ENCODE assay signal across 22 mouse cellular contexts in the genomic region with DNA sequence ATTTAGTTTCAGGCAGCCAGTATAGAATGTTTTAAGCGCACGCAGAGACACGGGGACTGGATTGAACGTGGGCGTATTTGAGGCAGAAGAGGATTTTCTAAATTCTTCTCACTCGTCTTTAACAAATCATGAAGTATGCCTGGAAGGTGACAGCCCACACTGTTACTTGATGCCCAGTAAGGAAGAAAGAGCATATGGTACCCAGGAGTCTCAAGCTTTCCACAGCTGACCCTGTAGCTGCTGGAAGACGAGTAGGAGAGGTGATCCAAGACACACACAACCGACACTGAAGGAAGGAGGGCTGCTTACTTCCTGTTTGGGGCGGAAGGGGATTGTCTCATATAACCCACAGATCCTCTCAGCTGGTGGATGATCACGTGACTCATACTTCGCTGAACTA. TPM values are rescaled to one million over a fixed set of nuclear protein-coding genes. Genes with fewer than 3 reads are reported as not detected.
DNase-seq lines count a peak whose midpoint lies in the region; TF ChIP-seq lines count a peak whose summit lies in the region.
"Had no signal": no experiment of that assay in that cellular context is flagged by ENCODE, and none has a peak within 500 bp of the region (broad histone marks: within the 10 kb centered on the region; RNA-seq: fewer than 3 reads in every experiment).

No protein-coding gene starts in this region.

- H3K79me2 ChIP-seq in CH12.LX (replicated peaks; ENCODE audit: control insufficient read depth, extremely low read depth, insufficient read depth, poor library complexity, severe bottlenecking) (no peaks in the 10 kb centered on the region), myocyte (ENCODE audit: control insufficient read depth, insufficient read depth) (no peaks in the 10 kb centered on the region)

- no peak for TF ChIP-seq RAD21 in CH12.LX (IDR thresholded peaks at IDR 0.05; ENCODE audit: low read depth, low read length)

- H3K27me3 ChIP-seq in CH12.LX (replicated peaks) = no peaks in the 10 kb centered on the region
- no peaks in the 10 kb centered on the region for H3K27me3 ChIP-seq in myocyte (ENCODE audit: control insufficient read depth, insufficient read depth, insufficient read length)
- no peaks in the 10 kb centered on the region for H3K27me3 ChIP-seq in limb, embryonic 10.5 days (ENCODE audit: low read depth, poor library complexity, severe bottlenecking)
- H3K27me3 ChIP-seq: limb, embryonic 12.5 days; liver, embryonic 13.5 days; lung, embryonic 15.5 days; midbrain, embryonic 13.5 days; neural tube, embryonic 15.5 days had no signal

- peaks cover 6% of the 10 kb centered on the region for H3K9me3 ChIP-seq in CH12.LX (replicated peaks; ENCODE audit: low read length)
- H3K9me3 ChIP-seq in limb, embryonic 10.5 days (replicated peaks) = no peaks in the 10 kb centered on the region
- H3K9me3 ChIP-seq: limb, embryonic 12.5 days; lung, embryonic 15.5 days; midbrain, embryonic 13.5 days; neural tube, embryonic 15.5 days had no signal

- H3K4me1 ChIP-seq in CH12.LX (ENCODE audit: control insufficient read depth in 1 of 2, insufficient read depth in 2 of 2) = peaks cover 0 to 7% of the 10 kb centered on the region in 2 experiments; a peak in 3 of 4 replicates
- H3K4me1 ChIP-seq in limb, embryonic 10.5 days = no peaks in the 10 kb centered on the region
- H3K4me1 ChIP-seq: limb, embryonic 12.5 days; liver, embryonic 13.5 days; lung, embryonic 15.5 days; neural tube, embryonic 15.5 days had no signal

- dilution Hi-C loops in CH12.LX (cut with MboI; ENCODE audit: extremely low pct_ligation_motif_present, extremely low pct_unique_long_range_greater_than_20kb, low sequenced_read_pairs) = no loop called here

- no peak overlapping the region for H3K9ac ChIP-seq in CH12.LX (ENCODE audit: insufficient read depth, low read depth)
- H3K9ac ChIP-seq: hindbrain, embryonic 14.5 days; limb, embryonic 12.5 days; liver, embryonic 13.5 days; lung, embryonic 15.5 days; midbrain, embryonic 13.5 days; neural tube, embryonic 15.5 days had no signal

- no peak overlapping the region for H3ac ChIP-seq in myocyte (ENCODE audit: control insufficient read depth, insufficient read length)

- H3K4me3 ChIP-seq in CH12.LX (replicated peaks in 1 of 3; ENCODE audit: low read depth in 2 of 3, low read length in 2 of 3, poor library complexity in 1 of 3) (no peak overlapping the region), myocyte (no peak overlapping the region)
- no peak overlapping the region for H3K4me3 ChIP-seq in limb, embryonic 10.5 days
- H3K4me3 ChIP-seq: embryonic facial prominence, embryonic 10.5 days; erythroblast, embryonic 14.5 days; limb, embryonic 12.5 days; liver, embryonic 13.5 days; lung, embryonic 15.5 days; midbrain, embryonic 13.5 days; neural tube, embryonic 15.5 days had no signal

- WGBS in limb, embryonic 10.5 days = 88% methylated on average over 11 of the region's 11 CpGs

- H3K36me3 ChIP-seq in CH12.LX (replicated peaks in 1 of 2; ENCODE audit: control insufficient read depth in 1 of 2, insufficient read depth in 1 of 2, low read length in 1 of 2) (no peaks in the 10 kb centered on the region), myocyte (ENCODE audit: control insufficient read depth, insufficient read depth) (no peaks in the 10 kb centered on the region)
- H3K36me3 ChIP-seq in limb, embryonic 10.5 days = no peaks in the 10 kb centered on the region
- H3K36me3 ChIP-seq: embryonic facial prominence, embryonic 10.5 days; limb, embryonic 12.5 days; liver, embryonic 13.5 days; lung, embryonic 15.5 days; midbrain, embryonic 13.5 days; neural tube, embryonic 15.5 days had no signal

- TF ChIP-seq POLR2A in CH12.LX (IDR thresholded peaks at IDR 0.05; ENCODE audit: low read depth, low read length) (no peak), myocyte (IDR thresholded peaks at IDR 0.05; ENCODE audit: insufficient read length, low read depth) (no peak)

- no peak overlapping the region for H3K4me2 ChIP-seq in CH12.LX (ENCODE audit: insufficient read depth, low read depth, poor library complexity, severe bottlenecking)
- no peak overlapping the region for H3K4me2 ChIP-seq in myocyte (ENCODE audit: low read depth)
- H3K4me2 ChIP-seq: heart, embryonic 11.5 days; hindbrain, embryonic 14.5 days; limb, embryonic 12.5 days; liver, embryonic 13.5 days; lung, embryonic 15.5 days; midbrain, embryonic 13.5 days; neural tube, embryonic 15.5 days had no signal

- no peak overlapping the region for H3K27ac ChIP-seq in CH12.LX (ENCODE audit: insufficient read depth, low read depth)
- H3K27ac ChIP-seq in limb, embryonic 10.5 days = no peak overlapping the region
- H3K27ac ChIP-seq: embryonic facial prominence, embryonic 10.5 days; hindbrain, embryonic 14.5 days; kidney, postnatal 0 days; limb, embryonic 12.5 days; liver, embryonic 13.5 days; lung, embryonic 15.5 days; midbrain, embryonic 13.5 days; neural tube, embryonic 15.5 days had no signal

- TF ChIP-seq CTCF in CH12.LX (conservative IDR thresholded peaks at IDR 0.05 in 1 of 2, IDR thresholded peaks at IDR 0.05 in 1 of 2; ENCODE audit: low read depth in 2 of 2, low read length in 2 of 2) = no peak

- no peak for TF ChIP-seq EP300 in CH12.LX (IDR thresholded peaks at IDR 0.05; ENCODE audit: low read length)

- in situ Hi-C loops in CH12.LX (cut with MboI; ENCODE audit: low pct_ligation_motif_present, low pct_unique_long_range_greater_than_20kb, low sequenced_read_pairs) = no loop called here

- DNase-seq in 416B (ENCODE audit: low read depth) (peak; percentile 18), CH12.LX (ENCODE audit: extremely low read depth) (no peak)
- DNase-seq in frontal cortex, postnatal 36 days (ENCODE audit: low spot score in 2 of 2) = peak; percentile 33 to 75
- no peak for DNase-seq in urinary bladder, postnatal 14 days (ENCODE audit: low spot score)
- no peak for DNase-seq in adrenal gland, postnatal 14 days
- DNase-seq in limb, embryonic 10.5 days (ENCODE audit: low spot score) = no peak
- DNase-seq: adrenal gland, adult 2 months; cerebellum, adult 11 months; gastrocnemius, postnatal 36 days; heart, postnatal 14 days; liver, embryonic 13.5 days; thymus, adult 18-20 months had no signal

TF ChIP-seq in CH12.LX, 34 proteins besides CTCF, POLR2A, EP300 and RAD21:
- TF ChIP-seq USF1 (IDR thresholded peaks at IDR 0.05; ENCODE audit: low read depth, low read length) = peak; percentile 30
- TF ChIP-seq PAX5 (IDR thresholded peaks at IDR 0.05; ENCODE audit: low read length) = no peak

TF ChIP-seq in myocyte, 11 proteins besides CTCF, POLR2A, EP300 and RAD21:
- TF ChIP-seq POLR2AphosphoS2 (IDR thresholded peaks at IDR 0.05; ENCODE audit: insufficient read length, low read depth) = no peak
- TF ChIP-seq TCF12 (IDR thresholded peaks at IDR 0.05; ENCODE audit: insufficient read depth, poor library complexity, severe bottlenecking) = no peak
- no peak for TF ChIP-seq E2F4 (IDR thresholded peaks at IDR 0.05; ENCODE audit: insufficient read depth)
- no peak for TF ChIP-seq SRF (IDR thresholded peaks at IDR 0.05; ENCODE audit: control insufficient read depth, insufficient read length, low read depth)
- TF ChIP-seq MYOD1 (IDR thresholded peaks at IDR 0.05; ENCODE audit: control insufficient read depth in 1 of 3, insufficient read length in 2 of 3, low read depth in 2 of 3) = no peak
- no peak for TF ChIP-seq MAX (IDR thresholded peaks at IDR 0.05; ENCODE audit: low read depth)
- no peak for TF ChIP-seq CEBPB (IDR thresholded peaks at IDR 0.05; ENCODE audit: insufficient read depth, poor library complexity, severe bottlenecking)
- no peak for TF ChIP-seq TCF3 (IDR thresholded peaks at IDR 0.05; ENCODE audit: insufficient read length, low read depth)
- TF ChIP-seq USF1 (IDR thresholded peaks at IDR 0.05; ENCODE audit: low read depth) = peak; percentile 3

RNA-seq across cellular contexts. Expression of gene Nphp3, which starts 56.9 kb away (rescaled TPM):
- total RNA-seq in CH12.LX (2012; rRNA removed) (2.2 and 2.3 TPM in 2 replicates), CH12.LX (2014; rRNA removed) (0.89 and 1.3 TPM in 2 replicates)
- polyA plus RNA-seq in CH12.LX (2012; ENCODE audit: insufficient read length, low read depth) (2.2 and 2.9 TPM in 2 replicates), myocyte (2012; fragmentation: generic; extraction: Trizol) (1.1 TPM)
- total RNA-seq in adrenal gland, postnatal 14 days (2021) = 3.0 and 4.7 TPM in 2 replicates
- 3.8 and 3.9 TPM in 2 replicates for polyA plus RNA-seq in limb, embryonic 10.5 days (2016; fragmentation: Nextera tagmentation; extraction: Ambion mirVana)
- polyA plus RNA-seq: erythroblast, embryonic 14.5 days had no signal

Comparison
In these comparisons a context has a peak if more than half of its experiments do, and no peak if none do; other contexts are left out.
1. DNase-seq: peak in 416B (single experiment) and frontal cortex, postnatal 36 days (2 of 2); none in CH12.LX (single experiment), urinary bladder, postnatal 14 days (single experiment), adrenal gland, postnatal 14 days (single experiment) and limb, embryonic 10.5 days (single experiment).